Mouse (Mus musculus) neural tube, embryonic 11.5 days (tissue): ENCODE measurements around the gene Nub1. TPM values are rescaled to one million over a fixed set of nuclear protein-coding genes. Genes with fewer than 3 reads are reported as not detected.

ENCODE experiments used
- ATAC-seq: fragments of 200-750 bp; cut with Nextera tagmentation; 2 replicates; pipeline ENCODE4 v1.8.0; 2017; ENCODE audit warnings: moderate number of reproducible peaks, mild to moderate bottlenecking, moderate TSS enrichment, moderate library complexity; ENCODE audit not compliant: insufficient read depth, low FRiP score, low TSS enrichment
- DNase-seq: peaks from one replicate; pipeline ENCODE4 v3.0.0-alpha.2; 2015; ENCODE audit warnings: low spot score
- H3K27ac ChIP-seq: fragments of 300-500 bp; sonication (generic); 2 replicates; pipeline ENCODE4 v1.5.1; 2014; ENCODE audit warnings: low read depth, mild to moderate bottlenecking, low read length
- H3K27me3 ChIP-seq: fragments of 300-500 bp; sonication (generic); 2 replicates; pipeline ENCODE4 v1.6.1; 2014; ENCODE audit warnings: mild to moderate bottlenecking, low read length, mixed read lengths; ENCODE audit not compliant: control insufficient read depth, insufficient read depth
- H3K36me3 ChIP-seq: fragments of 300-500 bp; sonication (generic); 2 replicates; pipeline ENCODE4 v1.6.1; 2014; ENCODE audit warnings: mild to moderate bottlenecking, low read length, moderate library complexity, mixed read lengths; ENCODE audit not compliant: control insufficient read depth, insufficient read depth
- H3K4me1 ChIP-seq: fragments of 300-500 bp; sonication (generic); 2 replicates; pipeline ENCODE4 v1.6.1; 2014; ENCODE audit warnings: low read length, mixed read lengths; ENCODE audit not compliant: control insufficient read depth, insufficient read depth
- H3K4me2 ChIP-seq: fragments of 300-500 bp; sonication (generic); 2 replicates; pipeline ENCODE4 v1.6.1; 2014; ENCODE audit warnings: low read depth, mild to moderate bottlenecking, moderate library complexity
- H3K4me3 ChIP-seq: fragments of 300-500 bp; sonication (generic); 2 replicates; pipeline ENCODE4 v1.5.1; 2014; ENCODE audit warnings: low read depth, low read length
- H3K9ac ChIP-seq: fragments of 300-500 bp; sonication (generic); 2 replicates; pipeline ENCODE4 v1.6.1; 2014; ENCODE audit warnings: mild to moderate bottlenecking, low read length
- H3K9me3 ChIP-seq: fragments of 300-500 bp; sonication (generic); 2 replicates; pipeline ENCODE4 v1.6.1; 2016; ENCODE audit warnings: low read length; ENCODE audit not compliant: control insufficient read depth
- WGBS: fragments of 180-500 bp; shearing (Covaris S2); extraction: QIAGEN DNeasy Blood & Tissue Kit; methylation state at CpG from one replicate; pipeline ENCODE4 v1.1.7; 2014; 5-methylcytosine and 5-hydroxymethylcytosine counted together
- polyA plus RNA-seq: library from polyadenylated mRNA; unstranded; fragments of >200 nt; fragmentation: Nextera tagmentation; extraction: Ambion mirVana; gene quantifications from 2 replicates; pipeline ENCODE4 v1.2.1, GENCODE M21; 2014

Nub1 gene
- polyA plus RNA-seq, 1 experiment from 2014 or later: 41.8 TPM

- no peaks in the 10 kb centered on the region for H3K27me3 ChIP-seq
- no peaks in the 10 kb centered on the region for H3K36me3 ChIP-seq
- WGBS: 74% methylated on average over 15 of the region's 15 CpGs
- ATAC-seq (no peak), DNase-seq (no peak)
- H3K9me3 ChIP-seq: no peaks in the 10 kb centered on the region
- H3K4me3 ChIP-seq: no peak overlapping the region
- no peak overlapping the region for H3K9ac ChIP-seq
- H3K4me1 ChIP-seq: no peaks in the 10 kb centered on the region; the same call in 1 of the 2 replicates
- H3K4me2 ChIP-seq: no peak overlapping the region
- no peak overlapping the region for H3K27ac ChIP-seq
Measured at GRCm38 (mm10) chr5:24739141-24739753, 53.9 kb downstream of the Nub1 start.

DNA sequence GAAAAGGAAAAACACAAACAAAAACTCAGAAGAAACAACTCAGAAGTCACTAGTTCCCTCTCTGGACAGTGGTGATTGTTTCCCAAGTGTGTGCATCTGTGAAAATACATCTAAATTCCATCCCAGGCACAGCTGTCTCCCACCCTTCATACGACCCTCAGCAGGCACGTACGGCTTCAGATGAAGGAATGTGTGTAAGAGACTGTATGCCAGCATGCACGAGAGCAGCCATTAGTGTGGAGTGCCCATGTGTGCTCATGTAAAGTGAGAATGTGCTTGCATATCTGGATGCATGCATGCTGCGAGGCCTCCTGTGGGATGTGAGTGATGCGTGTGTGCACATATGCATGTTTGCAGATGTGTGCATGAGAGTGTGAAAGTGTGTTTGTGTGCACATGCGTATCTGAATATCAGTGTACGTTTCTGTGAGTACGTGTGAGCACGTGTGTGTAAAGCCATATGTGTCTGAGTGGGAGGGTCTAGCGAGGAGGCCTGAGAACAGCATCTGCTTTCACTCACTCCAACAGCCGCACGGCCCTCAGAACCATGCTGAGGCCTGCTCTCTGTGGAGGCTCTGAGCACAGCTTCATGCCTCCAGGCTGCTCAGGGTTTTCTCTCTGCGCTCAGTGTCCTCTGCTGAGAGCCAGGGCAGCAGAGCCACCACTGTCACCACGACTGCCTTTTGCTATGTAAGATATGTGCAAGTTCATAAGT is 56.0 kb downstream of the Nub1 start:
- Histone ChIP-seq H3K27ac (0 out of 2 replicates have a peak overlapping the region, but pooled peaks have one; percentile 27), H3K9me3 (no peaks in the 10 kb centered on the region), H3K36me3 (no peaks in the 10 kb centered on the region), H3K9ac (no peak overlapping the region), H3K27me3 (no peaks in the 10 kb centered on the region), H3K4me1 (no peaks in the 10 kb centered on the region; the same call in 1 of the 2 replicates), H3K4me3 (no peak overlapping the region), H3K4me2 (no peak overlapping the region)
- DNase-seq (peak; percentile 25), ATAC-seq (no peak)
- 65% methylated on average over 15 of the region's 15 CpGs for WGBS

GRCm38 (mm10) chr5:24743956-24744355 is 58.6 kb downstream of the Nub1 start:
- Histone ChIP-seq H3K4me1 (peaks cover 3% of the 10 kb centered on the region; the same call in 1 of the 2 replicates), H3K4me2 (no peak overlapping the region), H3K9ac (no peak overlapping the region), H3K27ac (no peak overlapping the region), H3K4me3 (no peak overlapping the region), H3K9me3 (no peaks in the 10 kb centered on the region), H3K27me3 (no peaks in the 10 kb centered on the region), H3K36me3 (no peaks in the 10 kb centered on the region)
- DNase-seq (no peak), ATAC-seq (no peak)
- 94% methylated on average over 10 of the region's 10 CpGs for WGBS

GRCm38 (mm10) chr5:24747533-24747932 is 62.2 kb downstream of the Nub1 start:
- Histone ChIP-seq H3K4me3 (no peak overlapping the region), H3K36me3 (no peaks in the 10 kb centered on the region), H3K4me2 (no peak overlapping the region), H3K9me3 (no peaks in the 10 kb centered on the region), H3K9ac (peak overlapping the region; percentile 32), H3K27me3 (no peaks in the 10 kb centered on the region), H3K4me1 (peaks cover 12% of the 10 kb centered on the region), H3K27ac (no peak overlapping the region)
- 11% methylated on average over 6 of the region's 6 CpGs for WGBS
- ATAC-seq: no peak
- peak; percentile 19 for DNase-seq

DNA sequence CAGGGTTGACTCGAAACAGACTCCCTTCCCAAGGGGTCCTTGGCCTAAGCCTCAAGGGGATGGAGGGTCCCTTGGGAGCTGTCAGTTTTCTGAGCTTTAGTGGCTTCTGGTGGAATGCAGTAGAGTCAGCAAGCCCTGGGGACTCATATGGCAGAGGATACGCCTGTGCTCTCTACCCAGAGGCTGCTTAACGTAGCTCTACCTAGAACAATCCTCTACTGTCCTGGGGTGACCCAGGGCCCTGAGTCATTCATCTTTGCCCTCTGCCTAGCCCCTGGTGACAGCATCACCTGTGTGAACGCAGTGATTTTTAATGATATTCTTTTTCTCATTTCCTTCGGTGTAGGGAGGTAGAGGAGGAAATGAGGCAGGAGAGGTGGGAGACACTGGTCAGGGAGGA is 64.4 kb downstream of the Nub1 start:
- Histone ChIP-seq H3K36me3 (no peaks in the 10 kb centered on the region), H3K9me3 (no peaks in the 10 kb centered on the region), H3K27me3 (no peaks in the 10 kb centered on the region), H3K4me2 (peak overlapping the region; percentile 91), H3K4me1 (peaks cover 12% of the 10 kb centered on the region), H3K27ac (no peak overlapping the region), H3K9ac (peak overlapping the region; percentile 76), H3K4me3 (no peak overlapping the region; the same call in 1 of the 2 replicates)
- ATAC-seq: no peak
- DNase-seq: peak; percentile 9
- WGBS: 57% methylated on average over 5 of the region's 5 CpGs

GRCm38 (mm10) chr5:24750321-24751304 is 65.3 kb downstream of the Nub1 start:
- Histone ChIP-seq H3K9ac (peak overlapping the region; percentile 76), H3K4me3 (peak overlapping the region; percentile 45), H3K4me1 (peaks cover 12% of the 10 kb centered on the region), H3K4me2 (peak overlapping the region; percentile 91), H3K27me3 (no peaks in the 10 kb centered on the region), H3K9me3 (no peaks in the 10 kb centered on the region), H3K36me3 (no peaks in the 10 kb centered on the region), H3K27ac (0 out of 2 replicates have a peak overlapping the region, but pooled peaks have one; percentile 5)
- ATAC-seq: peak; percentile 60
- 1% methylated on average over 57 of the region's 59 CpGs for WGBS
- DNase-seq: peak; percentile 95

- Histone ChIP-seq H3K4me3 (peak overlapping the region; percentile 45), H3K27me3 (no peaks in the 10 kb centered on the region), H3K9me3 (no peaks in the 10 kb centered on the region), H3K36me3 (no peaks in the 10 kb centered on the region), H3K9ac (peak overlapping the region; percentile 76), H3K4me1 (peaks cover 12% of the 10 kb centered on the region), H3K27ac (no peak overlapping the region), H3K4me2 (peak overlapping the region; percentile 91)
- WGBS: 2% methylated on average over 25 of the region's 25 CpGs
- DNase-seq (peak; percentile 57), ATAC-seq (peak; percentile 35; the same call in 1 of the 2 replicates)
Measured at GRCm38 (mm10) chr5:24751305-24752174, 66.2 kb downstream of the Nub1 start.

DNA sequence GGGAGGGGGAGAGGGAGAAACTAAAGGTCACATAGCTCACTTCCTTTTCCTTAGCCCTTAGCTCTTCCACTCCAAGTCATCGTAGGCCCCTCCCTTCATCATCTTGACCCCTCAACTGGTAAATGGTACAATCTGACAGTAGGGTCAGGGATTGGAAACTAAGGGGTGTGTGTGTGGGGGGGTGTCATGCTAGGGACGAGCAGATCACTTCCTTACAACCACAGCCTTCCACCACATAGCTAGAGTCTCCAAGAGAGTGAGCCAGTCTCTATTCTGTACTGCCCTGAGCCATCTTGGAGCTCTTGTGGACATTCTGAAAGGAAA is 66.8 kb downstream of the Nub1 start:
- H3K4me3 ChIP-seq: no peak overlapping the region
- 6% methylated on average over 2 of the region's 2 CpGs for WGBS
- H3K4me2 ChIP-seq: peak overlapping the region; percentile 91
- peaks cover 12% of the 10 kb centered on the region for H3K4me1 ChIP-seq
- ATAC-seq (no peak), DNase-seq (peak; percentile 44)
- H3K9me3 ChIP-seq: no peaks in the 10 kb centered on the region
- no peaks in the 10 kb centered on the region for H3K36me3 ChIP-seq
- no peak overlapping the region for H3K9ac ChIP-seq
- no peak overlapping the region for H3K27ac ChIP-seq
- no peaks in the 10 kb centered on the region for H3K27me3 ChIP-seq
